Mouse (Mus musculus): ENCODE measurements around the gene Setd4.

The Setd4 gene

GRCm38 (mm10) chr16:93591450-93592430, 12.1 kb downstream of the Setd4 start:
- no peak for DNase-seq

- no peak for DNase-seq
Observed at GRCm38 (mm10) chr16:93590915-93591314, 12.9 kb downstream of the Setd4 start.

DNA sequence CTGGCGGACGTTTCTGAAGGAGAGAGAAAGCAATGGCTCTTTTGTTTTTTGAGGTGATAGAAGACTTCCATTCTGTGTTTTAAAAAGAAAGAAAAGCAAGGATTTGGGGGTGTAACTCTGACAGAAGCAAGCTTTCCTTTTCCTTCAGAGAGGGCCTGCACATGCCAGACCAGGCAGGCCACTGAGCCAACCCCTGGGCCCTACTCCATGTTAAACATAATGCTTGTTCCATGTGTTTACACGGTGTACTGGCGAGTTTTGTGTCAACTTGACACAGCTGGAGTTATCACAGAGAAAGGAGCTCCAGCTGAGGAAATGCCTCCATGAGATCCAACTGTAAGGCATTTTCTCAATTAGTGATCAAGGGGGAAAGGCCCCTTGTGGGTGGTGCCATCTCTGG, 15.6 kb downstream of the Setd4 start:
- DNase-seq: no peak

DNA sequence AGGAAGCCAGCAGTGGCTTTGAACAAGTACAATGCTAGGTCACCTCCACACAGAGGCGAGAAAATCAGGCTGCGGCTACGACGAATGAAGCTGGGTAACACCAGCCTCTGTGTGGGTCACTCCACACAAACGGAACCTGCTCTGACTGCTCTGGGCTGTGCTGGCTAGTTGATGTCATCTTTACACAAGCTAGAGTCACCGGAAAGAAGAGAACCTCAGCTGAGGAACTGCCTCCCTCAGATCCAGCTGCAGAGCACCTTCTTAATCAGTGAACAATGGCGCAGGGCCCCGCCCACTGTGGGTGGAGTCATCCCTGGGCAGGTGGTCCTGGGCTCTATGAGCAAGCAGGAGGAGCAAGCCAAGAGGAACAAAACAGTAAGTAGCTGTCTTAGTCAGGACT, 17.5 kb downstream of the Setd4 start:
- DNase-seq: peak; percentile 88

- peak; percentile 49 for DNase-seq
Observed at GRCm38 (mm10) chr16:93585703-93586205, 18.1 kb downstream of the Setd4 start.

- no peak for DNase-seq
Observed at GRCm38 (mm10) chr16:93584976-93585702, 18.7 kb downstream of the Setd4 start.

- no peak for DNase-seq
Observed at GRCm38 (mm10) chr16:93581125-93581524, 22.7 kb downstream of the Setd4 start.

GRCm38 (mm10) chr16:93578346-93579005, 25.4 kb downstream of the Setd4 start:
- no peak for DNase-seq

DNA sequence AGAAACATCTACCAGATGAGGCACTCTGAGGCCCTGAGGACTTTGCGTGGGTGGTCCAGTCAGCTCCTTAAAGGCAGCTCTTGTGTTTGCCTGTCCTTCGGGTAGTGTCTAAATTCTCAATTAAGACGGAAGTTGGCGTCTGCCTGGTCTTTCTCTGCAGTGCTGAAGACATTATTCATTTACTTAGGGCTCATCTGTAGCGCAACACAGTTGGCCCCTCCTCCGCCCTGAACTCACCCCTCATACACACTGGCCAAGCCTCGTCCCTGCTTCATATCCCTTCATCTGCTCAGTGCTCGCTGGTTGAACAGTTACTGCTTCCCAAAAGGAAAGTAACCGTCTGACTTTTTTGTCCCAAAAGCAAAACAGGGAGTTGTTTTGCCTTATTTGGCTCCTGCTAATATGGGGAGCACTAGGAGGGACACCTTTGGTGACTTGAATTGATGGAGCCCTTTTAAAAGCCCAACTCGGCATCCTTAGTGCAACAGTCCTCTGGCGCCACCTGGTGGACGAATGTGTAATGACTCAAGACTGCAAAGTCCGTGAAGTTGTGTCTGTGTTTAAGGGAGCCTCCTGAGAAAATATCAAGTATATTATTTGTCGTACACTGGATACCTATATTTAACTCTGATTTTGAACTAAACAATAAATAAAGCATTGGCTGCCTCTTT, 27.3 kb downstream of the Setd4 start:
- peak; percentile 94 for DNase-seq

GRCm38 (mm10) chr16:93575574-93575973, 28.3 kb downstream of the Setd4 start:
- no peak for DNase-seq

DNA sequence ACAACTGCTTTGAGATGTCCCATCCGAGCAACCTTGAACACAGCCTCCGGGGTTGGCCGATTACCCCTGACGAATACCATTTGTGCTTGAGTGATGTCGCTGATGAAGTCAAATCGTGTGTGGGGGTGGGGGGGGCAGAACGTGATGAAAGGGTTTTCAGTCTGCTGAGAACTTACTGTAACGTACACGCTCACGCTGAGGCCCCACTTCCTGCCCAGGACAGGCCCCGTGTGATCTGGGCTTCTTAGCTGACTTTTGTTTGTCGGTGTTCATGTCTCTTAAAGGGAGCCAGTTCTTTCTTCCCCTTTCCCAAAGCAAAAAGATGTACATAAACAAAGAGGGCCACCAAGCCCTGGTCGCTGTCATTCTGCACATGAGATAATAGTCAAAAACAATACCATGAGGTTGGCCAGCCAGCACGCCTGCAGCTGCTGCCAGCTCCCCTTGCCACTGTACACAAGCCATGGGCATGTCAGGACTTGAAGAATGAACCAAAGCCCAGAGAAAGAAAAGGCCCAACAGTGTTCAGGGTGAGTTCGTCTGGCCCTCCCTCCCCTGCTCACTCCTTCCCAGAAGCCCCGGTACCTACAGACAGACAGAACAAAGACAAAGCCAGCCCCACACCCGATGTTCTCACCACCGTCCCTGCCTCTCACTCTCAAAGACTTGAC, 29.2 kb downstream of the Setd4 start:
- DNase-seq: peak; percentile 76

GRCm38 (mm10) chr16:93573434-93573833, 30.4 kb downstream of the Setd4 start:
- DNase-seq: no peak

DNA sequence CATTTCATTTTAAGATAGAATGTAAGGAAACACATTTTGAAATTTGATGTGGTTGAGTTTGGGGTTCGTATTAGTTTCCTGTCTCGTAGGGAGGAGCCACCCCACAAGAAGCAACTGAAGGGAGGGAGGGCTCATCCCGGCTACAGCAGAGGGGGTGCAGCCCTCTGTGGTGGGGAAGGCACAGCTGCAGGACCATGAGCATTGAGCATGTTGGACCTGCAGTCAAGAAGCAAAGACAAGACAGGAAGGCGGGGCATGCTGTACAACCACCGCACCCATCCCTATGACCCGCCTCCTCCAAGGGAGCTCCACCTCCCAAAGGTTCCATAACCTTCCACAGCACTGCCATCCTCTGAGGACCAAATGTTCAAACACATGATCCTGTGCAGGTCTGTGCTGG, 31.5 kb downstream of the Setd4 start:
- peak; percentile 68 for DNase-seq

DNA sequence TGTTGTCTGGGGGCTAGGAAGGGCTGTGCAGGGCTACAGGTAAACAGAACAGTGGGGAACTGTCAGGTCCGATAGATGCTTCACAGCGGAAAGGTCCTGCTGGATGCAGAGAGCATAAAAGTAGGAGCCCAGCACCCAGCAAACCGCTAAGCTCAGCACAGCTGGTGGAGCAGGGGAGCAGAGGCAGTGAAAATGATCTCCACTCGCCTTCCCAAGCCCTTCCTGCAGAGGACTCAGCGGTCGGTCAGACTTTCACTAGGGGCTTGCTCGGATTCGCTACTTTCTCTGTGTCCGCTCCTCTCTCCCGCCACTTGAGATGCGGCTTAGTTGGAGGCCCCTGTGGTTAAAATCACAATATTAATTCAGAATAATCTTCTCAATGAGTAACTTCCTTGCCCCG, 45.4 kb downstream of the Setd4 start:
- no peak for DNase-seq

DNA sequence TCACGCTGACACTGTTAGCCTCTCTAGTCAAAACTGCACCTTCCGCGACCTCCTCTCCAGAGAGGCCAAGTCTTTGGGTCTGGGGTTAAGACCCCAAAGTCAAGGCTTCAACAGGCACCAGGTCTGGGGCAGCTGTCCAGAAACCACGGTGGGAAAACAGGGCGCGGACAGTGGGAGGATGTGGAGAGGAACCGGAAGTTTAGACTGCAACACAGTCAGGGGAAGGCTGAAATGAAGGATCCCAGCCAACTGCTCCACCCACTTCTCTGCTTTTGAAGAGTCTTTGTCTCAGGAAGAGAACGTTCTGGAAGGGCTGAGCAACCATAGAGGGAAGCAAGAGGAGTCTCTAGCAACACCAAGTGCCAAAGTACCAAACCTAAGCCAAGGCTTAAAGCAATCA, 46.2 kb downstream of the Setd4 start:
- no peak for DNase-seq

DNA sequence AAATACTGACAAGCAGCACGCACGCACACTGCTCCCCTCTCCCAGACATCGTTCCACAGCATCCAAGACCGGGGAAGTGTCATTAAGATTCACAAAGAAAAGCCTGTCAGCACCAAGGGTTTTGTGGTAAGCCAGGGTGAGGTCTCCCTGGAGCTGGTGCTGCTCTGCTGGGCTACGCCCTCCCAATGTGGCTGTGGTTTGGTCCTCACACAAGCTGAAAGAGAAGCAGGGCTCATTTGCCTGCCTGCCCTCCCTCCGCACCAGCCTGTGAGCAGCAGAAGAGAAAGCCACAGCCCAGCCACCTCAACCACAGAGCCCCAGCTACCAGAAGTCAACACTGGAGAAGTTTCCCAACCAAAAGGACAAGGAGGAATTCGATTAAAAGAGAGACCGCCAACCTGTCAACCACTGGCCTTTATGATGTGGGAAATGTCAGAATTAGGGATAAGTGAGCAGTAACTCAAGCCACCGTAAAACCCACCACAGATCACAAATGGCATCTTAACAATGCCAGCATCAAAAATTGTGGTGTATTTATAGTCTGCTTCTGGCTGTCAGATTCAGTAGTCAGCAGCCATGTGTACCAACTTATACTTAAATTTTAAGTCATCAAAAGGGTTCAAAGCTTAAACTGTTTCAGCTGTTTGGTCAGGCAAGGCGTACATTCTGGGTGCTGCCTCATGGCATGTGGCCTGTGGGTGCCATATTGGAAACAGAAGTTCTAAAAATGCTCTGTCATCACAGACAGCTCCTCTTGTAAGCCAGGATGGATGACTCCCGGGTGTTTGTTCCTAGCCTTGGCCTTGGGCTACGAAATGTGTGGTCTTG, 51.0 kb downstream of the Setd4 start:
- peak; percentile 57 for DNase-seq

- no peak for DNase-seq
Observed at GRCm38 (mm10) chr16:93549287-93549686, 54.6 kb downstream of the Setd4 start.

DNA sequence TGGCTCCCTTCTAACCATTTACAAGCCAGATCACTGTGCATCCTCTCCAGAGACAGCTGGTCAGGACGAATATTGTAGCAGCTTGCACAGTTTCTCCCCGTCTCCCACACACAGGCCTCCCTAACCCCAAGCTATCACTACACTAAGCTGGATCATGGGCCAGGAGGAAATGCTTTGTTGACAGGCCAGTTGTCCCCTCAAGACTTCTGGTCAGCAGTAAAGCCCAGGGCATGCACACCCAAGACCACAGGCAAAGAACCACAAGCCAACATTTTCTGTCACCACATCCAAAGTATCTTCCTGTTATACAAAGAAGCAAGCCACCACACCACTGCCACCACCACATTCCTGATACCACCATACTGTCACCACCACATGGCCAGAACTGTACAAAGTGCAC, 55.8 kb downstream of the Setd4 start:
- DNase-seq: no peak

GRCm38 (mm10) chr16:93547122-93547521, 56.7 kb downstream of the Setd4 start:
- DNase-seq: peak; percentile 23

GRCm38 (mm10) chr16:93546354-93546965, 57.4 kb downstream of the Setd4 start:
- DNase-seq: no peak

DNA sequence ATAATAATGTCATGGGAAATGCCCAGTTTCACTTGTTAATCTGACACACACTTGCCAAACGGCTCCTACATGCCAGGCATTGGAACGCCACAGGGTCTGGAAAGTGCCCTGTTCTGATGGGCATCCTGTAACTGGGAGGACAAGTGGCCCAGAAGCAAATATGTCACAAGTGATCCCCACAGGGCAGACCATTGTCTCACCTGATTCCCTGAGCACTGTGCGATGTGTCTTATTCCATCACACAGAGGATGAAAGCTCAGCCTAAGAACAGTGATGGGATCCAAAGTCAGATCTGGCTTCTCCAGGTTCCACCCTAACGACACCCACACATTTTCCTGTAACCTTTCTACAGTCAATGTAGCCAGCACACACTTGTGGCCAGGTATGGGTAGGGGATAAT, 58.9 kb downstream of the Setd4 start:
- DNase-seq: no peak

Data from thymus, postnatal 4 days (tissue).